Mouse (Mus musculus): Measurements from ENCODE around the gene Mrpl23. TPM values are rescaled to one million over a fixed set of nuclear protein-coding genes. Genes with fewer than 3 reads are reported as not detected.

Mrpl23 gene
- polyA plus RNA-seq, 1 experiment from 2014 or later = 17.2 TPM

DNA sequence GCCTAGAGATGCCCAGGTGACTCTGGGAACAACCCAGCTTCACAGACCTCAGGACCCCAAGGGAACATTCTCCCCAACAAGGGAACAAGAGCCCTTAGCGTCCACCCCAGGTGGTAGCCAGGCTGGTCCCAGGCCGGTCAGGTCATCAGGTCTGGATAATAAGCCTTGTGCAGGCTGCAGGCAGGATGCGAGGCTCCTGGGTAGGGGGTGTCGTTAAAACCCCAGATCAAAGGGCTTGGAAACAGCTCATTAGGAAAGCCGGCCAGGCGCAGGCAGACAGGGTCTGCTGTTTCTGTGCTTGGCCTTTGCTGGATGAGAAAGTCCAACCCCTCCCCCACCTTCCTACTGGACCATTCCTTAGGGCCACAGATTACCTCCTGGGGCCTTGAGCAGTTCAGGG, 16.2 kb downstream of the Mrpl23 start:
- H3K27ac ChIP-seq (replicated peaks; ENCODE audit: low read depth, low read length) = peak overlapping the region; percentile 49
- 17% methylated on average over 6 of the region's 6 CpGs for WGBS
- H3K36me3 ChIP-seq (replicated peaks; ENCODE audit: control insufficient read depth, insufficient read depth, low read depth, low read length) = no peaks in the 10 kb centered on the region
- H3K9me3 ChIP-seq (replicated peaks; ENCODE audit: control insufficient read depth, low read length) = no peaks in the 10 kb centered on the region
- ATAC-seq (replicated peaks; ENCODE audit: insufficient number of reproducible peaks, low FRiP score, low TSS enrichment, low read depth) (no peak), DNase-seq (ENCODE audit: low spot score) (no peak)
- peaks cover 31% of the 10 kb centered on the region for H3K4me1 ChIP-seq (ENCODE audit: control insufficient read depth, insufficient read depth, low read length)
- H3K4me3 ChIP-seq (ENCODE audit: low read depth, low read length) = no peak overlapping the region
- H3K27me3 ChIP-seq (ENCODE audit: control insufficient read depth, insufficient read depth, low read length) = no peaks in the 10 kb centered on the region
- H3K4me2 ChIP-seq (ENCODE audit: low read depth, low read length) = no peak overlapping the region
- no peak overlapping the region for H3K9ac ChIP-seq (replicated peaks; ENCODE audit: low read length)

GRCm38 (mm10) chr7:142549941-142550763, 17.7 kb downstream of the Mrpl23 start:
- ATAC-seq (replicated peaks; ENCODE audit: insufficient number of reproducible peaks, low FRiP score, low TSS enrichment, low read depth) (no peak), DNase-seq (ENCODE audit: low spot score) (no peak)
- no peak overlapping the region for H3K4me2 ChIP-seq (ENCODE audit: low read depth, low read length)
- no peaks in the 10 kb centered on the region for H3K27me3 ChIP-seq (ENCODE audit: control insufficient read depth, insufficient read depth, low read length)
- WGBS = 89% methylated on average over 10 of the region's 10 CpGs
- H3K4me1 ChIP-seq (ENCODE audit: control insufficient read depth, insufficient read depth, low read length) = peaks cover 41% of the 10 kb centered on the region
- H3K27ac ChIP-seq (replicated peaks; ENCODE audit: low read depth, low read length) = no peak overlapping the region
- H3K4me3 ChIP-seq (ENCODE audit: low read depth, low read length) = no peak overlapping the region
- H3K36me3 ChIP-seq (replicated peaks; ENCODE audit: control insufficient read depth, insufficient read depth, low read depth, low read length) = no peaks in the 10 kb centered on the region
- H3K9me3 ChIP-seq (replicated peaks; ENCODE audit: control insufficient read depth, low read length) = no peaks in the 10 kb centered on the region
- no peak overlapping the region for H3K9ac ChIP-seq (replicated peaks; ENCODE audit: low read length)

- no peak overlapping the region for H3K4me2 ChIP-seq (ENCODE audit: low read depth, low read length)
- ATAC-seq (replicated peaks; ENCODE audit: insufficient number of reproducible peaks, low FRiP score, low TSS enrichment, low read depth) = no peak
- H3K27me3 ChIP-seq (ENCODE audit: control insufficient read depth, insufficient read depth, low read length) = no peaks in the 10 kb centered on the region
- WGBS = 72% methylated on average over 14 of the region's 14 CpGs
- H3K4me1 ChIP-seq (ENCODE audit: control insufficient read depth, insufficient read depth, low read length) = peaks cover 34% of the 10 kb centered on the region
- H3K4me3 ChIP-seq (ENCODE audit: low read depth, low read length) = no peak overlapping the region
- no peak overlapping the region for H3K27ac ChIP-seq (replicated peaks; ENCODE audit: low read depth, low read length)
- H3K9me3 ChIP-seq (replicated peaks; ENCODE audit: control insufficient read depth, low read length) = no peaks in the 10 kb centered on the region
- no peaks in the 10 kb centered on the region for H3K36me3 ChIP-seq (replicated peaks; ENCODE audit: control insufficient read depth, insufficient read depth, low read depth, low read length)
- no peak for DNase-seq (ENCODE audit: low spot score)
- no peak overlapping the region for H3K9ac ChIP-seq (replicated peaks; ENCODE audit: low read length)
Observed at GRCm38 (mm10) chr7:142550935-142551373, 18.5 kb downstream of the Mrpl23 start.

GRCm38 (mm10) chr7:142551691-142552090, 19.2 kb downstream of the Mrpl23 start:
- no peaks in the 10 kb centered on the region for H3K9me3 ChIP-seq (replicated peaks; ENCODE audit: control insufficient read depth, low read length)
- H3K27me3 ChIP-seq (ENCODE audit: control insufficient read depth, insufficient read depth, low read length) = no peaks in the 10 kb centered on the region
- WGBS = 86% methylated on average over 5 of the region's 5 CpGs
- no peak overlapping the region for H3K9ac ChIP-seq (replicated peaks; ENCODE audit: low read length)
- H3K36me3 ChIP-seq (replicated peaks; ENCODE audit: control insufficient read depth, insufficient read depth, low read depth, low read length) = no peaks in the 10 kb centered on the region
- H3K4me3 ChIP-seq (ENCODE audit: low read depth, low read length) = no peak overlapping the region
- H3K4me2 ChIP-seq (ENCODE audit: low read depth, low read length) = no peak overlapping the region
- no peak for ATAC-seq (replicated peaks; ENCODE audit: insufficient number of reproducible peaks, low FRiP score, low TSS enrichment, low read depth)
- peaks cover 30% of the 10 kb centered on the region for H3K4me1 ChIP-seq (ENCODE audit: control insufficient read depth, insufficient read depth, low read length)
- peak overlapping the region; percentile 93 for H3K27ac ChIP-seq (replicated peaks; ENCODE audit: low read depth, low read length)
- no peak for DNase-seq (ENCODE audit: low spot score)

DNA sequence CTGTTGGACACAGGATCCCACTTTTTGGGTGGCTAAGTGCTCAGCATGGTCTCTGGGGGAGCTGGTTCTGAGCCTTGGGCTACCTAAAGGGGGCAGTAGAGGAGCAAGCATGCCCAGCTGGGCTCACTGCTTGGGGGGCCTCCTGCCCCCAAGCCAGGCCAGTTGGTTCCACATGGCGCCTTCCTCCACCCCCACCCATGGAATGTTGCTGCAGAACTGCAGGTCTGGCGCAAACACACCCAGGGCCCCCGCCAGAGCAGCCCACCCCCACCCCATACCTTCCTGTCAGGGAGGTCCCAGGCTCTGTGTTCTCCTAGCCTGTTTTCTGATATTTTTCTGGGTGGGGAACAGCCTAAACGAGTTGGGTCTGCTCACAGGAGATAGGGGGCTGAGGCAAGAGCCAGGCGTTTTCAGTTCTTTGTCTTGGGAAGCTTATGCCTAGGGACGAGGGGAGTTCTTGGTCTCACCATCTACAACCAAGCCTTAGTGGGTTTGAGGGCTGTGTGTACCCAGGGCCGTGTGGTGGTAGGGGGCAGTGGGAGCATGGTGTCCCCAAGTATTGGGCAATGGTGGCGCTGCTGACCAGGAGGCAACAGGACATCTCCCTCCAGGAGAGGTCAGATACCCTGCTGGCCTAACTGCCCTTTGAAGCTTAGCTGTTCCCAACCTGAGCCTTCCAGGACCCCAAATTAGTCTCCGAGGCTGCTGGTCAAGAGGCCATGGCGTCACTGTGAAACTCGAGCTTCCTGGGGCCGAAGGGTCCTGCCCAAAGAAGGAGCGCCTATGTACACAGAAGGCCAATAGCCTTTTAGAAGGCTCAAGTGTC, 20.3 kb downstream of the Mrpl23 start:
- Histone ChIP-seq H3K9ac (replicated peaks; ENCODE audit: low read length) (peak overlapping the region; percentile 44), H3K27me3 (ENCODE audit: control insufficient read depth, insufficient read depth, low read length) (no peaks in the 10 kb centered on the region), H3K4me3 (ENCODE audit: low read depth, low read length) (no peak overlapping the region), H3K36me3 (replicated peaks; ENCODE audit: control insufficient read depth, insufficient read depth, low read depth, low read length) (no peaks in the 10 kb centered on the region), H3K4me2 (ENCODE audit: low read depth, low read length) (no peak overlapping the region; the same call in 1 of the 2 replicates), H3K27ac (replicated peaks; ENCODE audit: low read depth, low read length) (peak overlapping the region; percentile 93), H3K9me3 (replicated peaks; ENCODE audit: control insufficient read depth, low read length) (no peaks in the 10 kb centered on the region), H3K4me1 (ENCODE audit: control insufficient read depth, insufficient read depth, low read length) (peaks cover 33% of the 10 kb centered on the region)
- DNase-seq (ENCODE audit: low spot score) (peak; percentile 83), ATAC-seq (replicated peaks; ENCODE audit: insufficient number of reproducible peaks, low FRiP score, low TSS enrichment, low read depth) (peak; percentile 74)
- whole genome bisulfite sequencing = 13% methylated on average over 13 of the region's 13 CpGs

DNA sequence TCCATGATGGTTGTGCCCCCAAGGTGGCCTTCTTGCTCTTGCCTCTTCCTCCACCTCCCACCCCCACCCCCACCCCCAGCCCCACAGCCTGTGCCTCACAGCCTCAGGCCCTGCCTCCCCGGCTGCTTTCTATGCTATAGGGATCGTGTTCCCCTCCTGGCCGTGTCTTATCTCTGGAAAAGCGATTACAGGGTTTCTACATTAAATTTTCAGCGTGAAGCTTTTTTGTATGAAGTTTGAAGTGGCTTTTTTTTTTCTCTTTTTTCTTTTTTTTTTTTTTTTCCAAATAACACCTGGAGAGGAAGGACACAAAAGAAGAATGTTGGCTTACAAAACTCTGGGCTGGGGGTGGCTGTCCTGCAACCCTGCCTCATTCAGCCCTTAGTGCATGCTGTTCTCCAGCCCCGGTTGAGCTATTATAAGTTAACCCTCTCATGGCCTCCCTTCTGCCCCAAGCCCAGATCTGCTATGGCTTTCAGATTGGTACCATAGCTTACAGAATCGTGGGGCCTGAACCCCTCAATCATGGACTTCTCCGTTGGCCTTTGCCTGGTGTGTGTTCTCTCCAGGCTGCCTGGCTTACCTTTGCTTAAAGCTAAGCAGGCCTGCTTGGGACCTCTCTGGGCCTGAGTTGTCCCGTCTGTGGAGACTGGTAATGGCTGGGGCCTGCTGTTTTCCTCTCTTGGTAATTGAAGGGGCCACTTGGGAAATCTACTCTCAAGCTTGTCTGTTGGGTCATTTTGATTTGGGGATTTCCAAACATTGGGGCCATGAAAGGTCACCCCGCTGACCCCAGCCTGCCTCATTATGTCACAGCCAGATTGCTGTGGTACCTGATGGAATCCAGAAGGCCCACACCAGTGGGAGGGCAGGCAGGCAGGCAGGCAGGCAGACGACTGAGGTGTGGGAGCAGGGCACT, 21.2 kb downstream of the Mrpl23 start:
- ATAC-seq (replicated peaks; ENCODE audit: insufficient number of reproducible peaks, low FRiP score, low TSS enrichment, low read depth) = peak; percentile 45; the same call in 1 of the 2 replicates
- peak overlapping the region; percentile 44 for H3K9ac ChIP-seq (replicated peaks; ENCODE audit: low read length)
- H3K27me3 ChIP-seq (ENCODE audit: control insufficient read depth, insufficient read depth, low read length) = no peaks in the 10 kb centered on the region
- peaks cover 30% of the 10 kb centered on the region for H3K4me1 ChIP-seq (ENCODE audit: control insufficient read depth, insufficient read depth, low read length)
- H3K4me3 ChIP-seq (ENCODE audit: low read depth, low read length) = no peak overlapping the region
- peak; percentile 64 for DNase-seq (ENCODE audit: low spot score)
- H3K4me2 ChIP-seq (ENCODE audit: low read depth, low read length) = no peak overlapping the region; the same call in 1 of the 2 replicates
- H3K9me3 ChIP-seq (replicated peaks; ENCODE audit: control insufficient read depth, low read length) = no peaks in the 10 kb centered on the region
- 12% methylated on average over 11 of the region's 11 CpGs for WGBS
- H3K27ac ChIP-seq (replicated peaks; ENCODE audit: low read depth, low read length) = peak overlapping the region; percentile 93
- no peaks in the 10 kb centered on the region for H3K36me3 ChIP-seq (replicated peaks; ENCODE audit: control insufficient read depth, insufficient read depth, low read depth, low read length)

- Histone ChIP-seq H3K9ac (replicated peaks; ENCODE audit: low read length) (no peak overlapping the region), H3K9me3 (replicated peaks; ENCODE audit: control insufficient read depth, low read length) (no peaks in the 10 kb centered on the region), H3K27ac (replicated peaks; ENCODE audit: low read depth, low read length) (peak overlapping the region; percentile 93), H3K4me3 (ENCODE audit: low read depth, low read length) (no peak overlapping the region), H3K4me1 (ENCODE audit: control insufficient read depth, insufficient read depth, low read length) (peaks cover 29% of the 10 kb centered on the region), H3K4me2 (ENCODE audit: low read depth, low read length) (no peak overlapping the region), H3K36me3 (replicated peaks; ENCODE audit: control insufficient read depth, insufficient read depth, low read depth, low read length) (no peaks in the 10 kb centered on the region), H3K27me3 (ENCODE audit: control insufficient read depth, insufficient read depth, low read length) (no peaks in the 10 kb centered on the region)
- DNase-seq (ENCODE audit: low spot score) = no peak
- WGBS = 42% methylated on average over 1 of the region's 1 CpGs
- ATAC-seq (replicated peaks; ENCODE audit: insufficient number of reproducible peaks, low FRiP score, low TSS enrichment, low read depth) = no peak
Observed at GRCm38 (mm10) chr7:142554625-142555024, 22.1 kb downstream of the Mrpl23 start.
